Mouse (Mus musculus) gonadal fat pad, adult 2 months (tissue): Measurements from ENCODE around the gene Hoxb9. TPM values are rescaled to one million over a fixed set of nuclear protein-coding genes. Genes with fewer than 3 reads are reported as not detected.

Source experiments
- DNase-seq: peaks from one replicate; pipeline ENCODE4 v3.0.0-alpha.2; 2012; ENCODE audit warnings: low read depth
- polyA plus RNA-seq: library from polyadenylated mRNA; depleted of rRNA; stranded (reverse); fragments of >200 nt; gene quantifications from 2 replicates; pipeline ENCODE4 v1.2.3, GENCODE M21; 2012; rRNA removed

Hoxb9 gene
- polyA plus RNA-seq = 27.8 and 31.5 TPM in 2 replicates

DNA sequence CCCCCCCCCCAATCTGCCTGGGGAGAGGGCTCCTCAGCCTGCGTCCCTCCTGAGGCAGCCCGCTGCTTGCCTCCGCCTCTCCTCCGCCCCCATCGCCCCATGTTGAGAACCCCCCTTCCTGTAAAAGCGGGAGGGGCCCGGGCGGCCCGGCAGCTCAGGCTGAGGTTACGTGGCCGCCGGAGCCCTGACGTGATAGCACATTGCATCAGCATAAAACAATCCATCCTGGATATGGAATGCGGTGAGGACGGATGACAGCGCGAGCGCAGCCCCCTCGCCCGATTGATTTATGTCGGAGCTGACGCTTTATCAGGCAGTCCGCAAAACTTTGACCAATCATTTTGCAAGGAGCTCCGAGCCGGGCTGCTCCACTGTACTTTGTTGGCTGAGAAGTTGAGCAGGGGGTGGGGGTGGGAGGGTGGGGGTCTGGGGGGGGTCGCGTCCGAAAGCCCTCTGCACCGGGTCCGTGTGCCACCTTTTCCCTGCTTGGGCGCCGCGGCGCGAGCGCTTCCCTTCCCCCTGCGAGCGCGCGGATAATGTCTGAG lies at the start of gene Hoxb9:
Gene Hoxb9 (plus strand): TSS at position 462 of the 545 bp plus-strand sequence.
- DNase-seq = no peak

DNA sequence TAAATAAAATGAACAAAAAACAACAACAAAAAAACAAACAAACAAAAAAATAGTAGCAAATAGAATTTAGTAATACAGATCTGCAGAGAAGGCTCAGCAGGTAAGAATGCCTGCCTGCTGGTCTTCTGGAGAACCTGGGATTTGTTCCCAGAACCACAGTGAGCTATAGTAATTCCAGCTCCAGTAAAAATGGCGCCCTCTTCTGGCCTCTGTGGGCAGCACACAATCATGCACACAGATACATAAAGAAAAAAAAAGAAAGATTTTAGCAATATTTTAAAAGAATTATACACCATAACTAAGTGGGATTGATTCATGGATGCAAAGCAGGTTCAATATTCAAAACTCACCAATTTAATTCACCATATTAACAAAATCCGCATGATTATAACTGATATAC lies 47.4 kb upstream of the Hoxb9 start:
- DNase-seq = no peak

DNA sequence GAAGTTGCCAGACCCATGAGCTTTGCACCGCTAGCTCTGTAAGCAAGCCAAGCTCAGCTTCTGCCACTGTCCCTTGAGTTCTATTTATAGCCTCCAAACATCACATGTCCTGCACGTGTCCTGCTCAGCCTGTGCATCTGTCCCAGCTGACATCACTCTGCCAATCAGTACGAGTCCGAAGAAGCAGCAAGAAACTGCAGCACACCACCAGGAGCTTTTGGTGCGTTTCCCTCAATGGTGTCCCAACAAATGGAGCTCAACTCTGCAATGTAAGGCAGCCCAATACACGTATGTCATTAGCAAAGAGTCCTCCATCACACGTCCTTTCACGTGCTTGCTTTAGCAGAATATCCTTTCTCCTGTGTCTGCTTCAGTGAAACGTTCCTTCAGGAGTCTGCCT lies 43.6 kb upstream of the Hoxb9 start:
- no peak for DNase-seq

DNA sequence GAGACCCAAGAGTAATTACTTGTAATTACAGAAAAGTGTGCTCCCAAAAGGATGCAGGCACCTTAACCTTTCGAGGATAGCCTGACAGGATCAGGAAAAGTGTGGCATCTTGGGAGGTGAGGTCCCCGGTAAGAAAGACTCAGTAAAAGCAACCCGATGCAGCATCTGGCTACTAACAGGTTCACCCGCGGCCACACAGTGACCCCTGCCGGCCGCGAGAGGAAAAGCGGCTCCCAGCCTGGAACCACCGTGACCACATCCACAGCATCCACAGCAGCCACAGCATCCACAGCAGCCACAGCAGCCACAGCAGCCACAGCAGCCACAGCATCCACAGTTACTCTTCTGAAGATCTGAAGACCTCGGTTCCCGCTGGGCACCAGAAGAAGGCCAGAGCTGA lies 36.4 kb upstream of the Hoxb9 start:
- DNase-seq = no peak

DNA sequence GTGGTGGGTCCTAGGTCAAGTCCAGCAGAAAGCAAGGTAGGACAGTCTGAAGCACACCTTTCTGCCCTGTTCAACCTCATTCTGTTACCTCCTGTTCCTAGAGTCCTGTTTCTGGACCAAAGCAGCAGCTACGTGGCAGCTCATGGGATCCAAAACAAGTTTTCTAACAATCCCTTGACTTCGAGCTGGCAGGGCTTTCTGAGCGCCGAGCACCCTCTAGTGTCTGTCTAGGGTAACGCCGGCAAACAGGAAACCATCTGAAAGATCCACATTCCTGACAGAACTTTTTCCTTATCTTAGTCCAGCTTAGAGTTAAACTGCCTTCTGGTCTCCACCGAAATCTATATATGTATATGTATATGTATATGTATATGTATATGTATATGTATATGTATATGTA lies 31.0 kb upstream of the Hoxb9 start:
- DNase-seq = no peak

DNA sequence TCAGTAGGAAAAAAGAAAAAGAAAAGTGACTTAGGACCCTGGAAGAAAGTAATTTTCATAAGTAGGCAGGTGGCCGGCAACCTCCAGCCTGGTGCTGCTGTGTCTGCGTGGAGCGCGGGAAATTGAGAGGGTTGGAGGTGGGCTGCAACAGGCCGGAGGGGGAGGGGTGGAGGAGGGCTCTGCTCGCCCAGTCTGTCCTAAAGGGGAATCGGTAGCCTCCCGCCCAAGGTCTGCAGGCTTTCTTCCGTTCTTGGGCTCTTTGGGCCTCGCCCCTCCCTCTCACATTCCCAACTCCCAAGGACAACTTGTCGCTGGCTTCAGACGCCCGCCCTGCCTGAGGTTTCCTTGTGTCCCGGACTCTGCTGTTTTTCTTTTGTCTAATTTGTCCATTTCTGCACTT lies 20.4 kb upstream of the Hoxb9 start:
- DNase-seq = no peak

DNA sequence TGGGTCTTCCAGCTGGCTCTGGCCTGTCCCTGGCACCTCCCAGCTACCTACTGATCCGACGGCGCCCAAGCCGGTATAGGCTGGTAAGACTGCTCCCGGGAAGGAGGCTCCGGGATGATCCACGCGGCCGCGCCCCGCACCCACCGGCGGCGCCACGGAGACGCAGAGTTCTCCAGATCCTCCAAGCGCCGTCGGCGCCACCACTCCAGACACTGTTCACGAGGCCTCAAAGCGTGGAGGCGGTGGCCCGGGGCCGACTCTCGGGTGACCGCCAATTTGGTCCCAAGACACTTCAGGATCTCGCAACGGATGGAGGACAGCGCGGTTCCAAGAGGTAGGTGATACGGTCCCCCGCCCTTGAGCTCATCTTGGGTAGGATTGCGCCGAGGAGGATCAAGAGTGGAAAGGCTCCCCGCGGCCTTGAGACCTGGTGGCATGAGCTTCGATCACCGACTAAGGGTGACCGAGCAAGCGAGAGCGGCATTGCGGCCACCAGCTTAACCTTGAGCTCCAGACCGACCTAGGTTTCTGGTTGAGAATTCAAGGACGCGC lies 19.7 kb upstream of the Hoxb9 start:
- DNase-seq = no peak

DNA sequence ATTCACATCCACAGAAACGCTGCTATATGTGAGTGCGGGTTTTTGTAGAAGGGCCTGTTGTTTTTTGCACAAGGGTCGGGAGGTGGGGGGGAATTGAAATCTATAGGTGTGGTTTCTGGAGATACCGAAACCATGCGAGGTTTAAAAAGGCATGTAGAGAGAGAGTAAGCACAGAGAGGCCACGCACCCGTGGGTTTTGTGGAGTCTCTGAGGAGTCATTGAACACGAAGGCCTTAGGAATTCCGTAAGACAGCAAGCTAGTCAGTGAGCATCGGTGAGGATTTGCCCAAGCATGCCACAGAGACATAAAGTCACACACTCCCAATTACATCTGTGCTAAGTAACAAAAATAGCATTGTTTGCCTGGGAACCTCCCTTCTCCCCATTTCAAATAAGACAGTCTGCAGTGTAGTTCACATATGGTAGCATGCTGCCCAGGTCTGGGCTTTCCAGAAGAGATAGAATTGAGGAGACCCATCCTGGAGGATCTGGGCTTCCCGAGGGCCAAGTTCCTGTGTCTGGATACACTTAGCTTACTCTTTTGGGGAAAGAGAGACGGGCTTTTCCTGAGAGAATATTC lies 18.6 kb upstream of the Hoxb9 start:
- no peak for DNase-seq

DNA sequence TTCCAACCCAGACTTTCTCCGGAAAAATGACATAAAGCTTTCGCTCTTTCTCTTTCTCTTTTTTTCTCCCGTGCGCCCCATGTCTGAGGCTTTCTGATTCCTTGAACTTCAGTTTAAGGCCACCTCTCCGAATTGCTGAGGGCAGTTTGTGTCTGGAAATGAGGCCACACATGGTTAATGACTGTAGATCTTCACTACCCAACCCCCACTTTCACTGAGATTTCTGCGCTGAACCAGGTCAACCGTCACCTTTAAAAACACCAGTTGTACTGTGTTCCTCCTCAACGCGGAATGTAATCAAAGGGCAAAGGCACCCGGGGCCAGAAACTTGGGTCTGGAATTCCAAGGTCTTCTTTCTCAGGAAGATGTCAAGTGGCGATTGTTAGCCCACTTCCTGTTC lies 17.0 kb upstream of the Hoxb9 start:
- DNase-seq = no peak

DNA sequence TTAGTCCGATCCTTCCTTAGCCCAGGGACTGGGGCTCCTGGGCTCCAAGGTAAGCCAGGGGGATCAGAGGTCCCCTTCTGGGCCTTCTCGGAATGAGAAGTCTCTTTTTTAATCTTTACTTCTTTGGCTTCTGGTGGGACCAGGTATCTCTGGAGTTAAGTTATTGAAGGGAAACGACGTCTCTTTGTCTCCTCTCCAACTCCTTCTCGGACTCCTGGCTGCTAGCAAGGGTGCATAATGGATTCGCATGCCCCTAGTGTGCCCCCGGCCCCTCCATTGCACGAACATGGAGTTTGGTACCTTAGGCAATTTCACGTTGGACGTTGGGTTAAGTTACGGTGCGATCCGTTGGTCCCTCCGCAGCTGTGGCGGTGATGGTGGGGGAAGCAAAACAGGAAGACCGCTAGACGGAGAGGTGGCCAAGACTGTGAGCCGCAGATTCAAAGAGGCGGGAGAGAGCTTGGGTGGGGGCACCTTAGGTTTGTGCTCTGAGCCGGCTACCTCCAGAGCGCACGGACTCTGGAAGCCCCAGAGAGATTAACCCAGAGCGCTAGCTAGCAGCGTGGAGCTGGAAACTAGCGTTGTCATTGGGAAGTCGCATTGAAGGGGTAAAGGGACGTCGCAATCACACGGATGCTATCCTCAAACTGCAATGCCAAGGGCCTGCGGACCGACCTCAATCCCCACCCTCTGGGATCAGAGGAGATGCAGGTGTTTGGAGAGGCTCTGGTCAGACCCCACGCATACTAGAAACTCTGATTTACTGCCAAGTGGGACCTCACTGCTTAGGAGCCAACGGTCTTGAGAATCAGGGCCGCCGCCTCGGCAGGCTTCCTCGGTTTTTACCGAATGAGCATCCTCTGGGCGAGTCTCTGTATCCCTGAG lies 15.9 kb upstream of the Hoxb9 start:
- no peak for DNase-seq

DNA sequence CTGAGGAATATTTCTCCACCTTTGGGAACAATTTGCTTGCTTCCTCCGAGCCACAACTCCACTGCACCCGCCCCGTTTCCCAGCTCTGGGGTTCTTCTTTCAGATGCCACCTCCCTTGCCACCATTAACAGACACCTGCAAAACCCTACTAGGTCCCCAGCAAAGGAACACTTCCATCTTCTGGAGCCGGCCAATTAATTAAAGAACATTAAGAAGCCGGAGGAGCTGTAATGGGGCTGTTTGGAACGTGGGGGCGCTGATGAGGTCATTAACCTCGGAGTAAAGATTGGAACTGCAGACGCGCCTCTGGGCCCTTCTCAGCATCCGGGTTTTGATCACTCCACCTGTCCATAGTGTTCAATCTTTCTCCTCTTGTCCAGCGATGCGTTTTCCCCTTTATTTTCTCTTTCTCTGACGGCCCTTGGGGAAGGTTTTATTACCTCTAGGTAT lies 15.2 kb upstream of the Hoxb9 start:
- DNase-seq = no peak

DNA sequence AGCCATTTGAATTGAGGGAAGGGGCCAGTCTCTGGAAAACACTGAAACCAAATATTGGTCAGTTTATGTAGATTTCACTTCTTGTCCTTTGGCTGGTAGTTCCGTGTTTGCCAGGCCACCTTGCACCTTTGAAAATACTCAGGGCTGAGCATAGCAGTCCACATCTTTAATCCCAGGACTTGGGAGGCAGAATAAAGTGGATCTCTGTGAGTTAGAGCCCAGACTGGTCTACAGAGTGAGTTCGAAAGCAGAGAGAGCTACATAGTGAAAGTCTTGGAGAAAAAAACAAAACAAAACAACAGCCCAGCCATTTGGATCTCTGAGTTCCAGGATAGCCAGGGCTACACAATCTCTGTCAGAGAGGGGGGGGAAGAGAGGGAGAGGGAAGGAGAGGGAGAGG lies 14.1 kb upstream of the Hoxb9 start:
- no peak for DNase-seq

DNA sequence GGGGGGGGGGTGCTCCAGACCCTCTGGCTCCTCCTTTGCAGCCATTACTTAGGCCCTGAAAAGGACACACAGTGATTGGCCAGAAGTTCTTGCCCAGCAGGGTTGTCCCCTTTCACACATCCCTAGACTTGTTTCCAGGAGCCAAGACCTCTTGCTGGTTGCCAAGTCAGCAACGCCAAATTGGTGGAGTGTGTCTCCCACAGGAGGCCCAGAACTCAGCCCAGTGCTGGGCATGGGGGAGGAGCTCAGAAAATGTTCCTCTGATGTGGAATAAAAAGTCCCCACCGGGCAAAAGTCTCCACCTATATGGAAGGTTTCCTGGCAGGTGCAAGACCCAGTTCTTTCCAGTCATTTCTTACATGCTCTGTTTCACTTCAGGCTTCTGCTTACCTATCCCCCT lies 12.2 kb upstream of the Hoxb9 start:
- DNase-seq = no peak

DNA sequence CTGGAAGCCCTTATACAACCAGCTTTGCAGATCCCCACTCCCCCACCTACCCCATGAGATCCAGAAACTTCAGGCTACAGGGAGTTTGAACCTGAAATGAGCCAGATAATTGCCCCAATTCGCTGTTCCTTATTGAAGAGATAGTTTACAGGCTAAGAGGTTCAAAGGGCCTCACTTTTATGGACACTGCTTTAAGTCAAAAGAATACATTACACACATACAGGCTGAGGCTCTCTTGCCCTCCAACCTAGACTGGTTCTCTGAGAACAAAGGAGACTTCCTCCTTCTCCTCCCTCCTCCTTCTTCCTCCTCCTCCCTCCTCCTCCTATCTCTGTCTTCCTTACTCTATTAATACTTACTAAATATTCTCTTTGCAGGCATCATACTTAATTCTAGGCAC lies 11.7 kb upstream of the Hoxb9 start:
- no peak for DNase-seq

DNA sequence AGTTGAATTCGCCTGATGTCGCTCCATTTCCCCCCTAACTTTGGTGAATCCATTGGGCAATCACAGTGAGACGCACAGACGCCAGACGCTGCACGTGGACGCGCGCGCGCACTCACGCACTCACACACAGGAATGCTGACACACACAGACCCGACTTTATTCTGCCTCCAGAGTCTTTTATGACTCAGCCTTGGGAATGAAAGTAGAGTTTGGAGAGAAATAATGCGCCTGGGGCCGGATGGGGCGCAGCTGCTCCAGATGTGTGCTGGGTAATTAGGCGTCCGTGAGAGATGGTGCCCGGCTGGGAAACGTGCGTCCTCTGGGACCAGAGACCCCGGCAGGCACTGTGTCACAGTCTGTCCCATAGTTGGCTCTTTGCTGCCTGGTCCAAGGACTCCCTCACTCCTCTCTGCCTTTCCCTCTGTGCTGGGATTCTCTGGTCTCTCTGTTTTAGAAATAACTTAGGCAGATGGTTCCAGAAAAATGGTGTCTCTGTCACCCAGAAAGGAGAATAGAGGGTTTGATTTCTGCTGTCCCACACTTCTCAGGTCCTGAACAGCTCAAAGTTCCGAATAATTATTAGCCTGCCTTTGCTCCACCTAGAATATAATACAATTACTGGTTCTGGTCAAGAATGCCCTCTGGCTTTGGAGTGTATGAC lies 10.8 kb upstream of the Hoxb9 start:
- no peak for DNase-seq

DNA sequence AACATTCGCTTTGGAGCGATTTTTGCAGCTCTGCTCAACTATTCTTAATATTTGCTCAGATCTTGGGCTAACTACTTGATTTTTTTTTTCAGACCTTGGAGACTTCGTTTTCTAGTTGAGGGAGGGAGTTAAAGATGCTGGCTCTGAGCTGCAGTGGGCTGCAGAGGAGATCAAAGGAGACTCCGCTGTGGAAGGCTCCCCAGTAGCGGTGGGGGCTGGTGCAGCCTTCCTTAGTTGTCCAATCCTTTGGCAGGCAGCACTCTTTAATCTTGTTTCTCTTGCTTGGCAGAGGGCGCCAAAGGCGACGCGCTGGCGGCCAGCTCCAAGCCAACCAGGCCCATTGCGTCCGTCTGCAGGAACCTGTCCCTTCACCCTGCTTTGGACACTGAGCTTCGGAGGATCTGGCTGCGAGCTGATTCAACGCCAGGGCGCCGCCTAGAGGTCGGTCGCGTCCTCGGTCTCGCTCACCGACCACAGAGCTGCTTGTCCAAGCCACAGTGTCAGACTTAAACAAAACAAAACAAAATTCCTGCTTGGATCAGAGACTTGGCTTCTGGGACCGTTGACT lies 9.8 kb upstream of the Hoxb9 start:
- no peak for DNase-seq

DNA sequence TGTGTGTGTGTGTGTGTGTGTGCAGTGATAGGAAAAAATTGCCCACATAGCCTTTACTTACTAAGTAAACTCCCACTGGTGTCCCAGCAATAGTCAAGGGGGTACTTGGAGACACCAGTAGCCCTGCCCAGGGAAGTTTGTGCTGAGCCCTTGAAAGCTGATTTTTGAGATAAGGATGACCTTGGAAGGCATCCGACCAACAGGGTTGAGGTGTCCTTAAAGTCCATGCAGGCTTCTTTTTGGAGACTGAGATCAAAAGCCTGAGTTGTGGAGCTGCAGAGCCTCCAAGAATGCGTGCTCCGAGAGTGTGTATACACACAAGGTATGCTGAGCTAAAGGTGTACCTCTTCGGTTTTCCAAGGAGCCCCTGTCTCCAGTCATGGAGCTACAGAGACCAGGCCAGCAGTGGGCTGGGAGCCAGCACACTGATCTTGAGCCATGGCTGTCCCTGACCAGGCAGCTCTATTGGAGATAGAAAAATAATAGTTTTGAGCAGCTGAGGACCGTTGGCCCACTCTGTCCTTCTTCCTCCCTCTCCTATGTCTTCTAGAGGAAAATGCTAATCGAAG lies 8.9 kb upstream of the Hoxb9 start:
- DNase-seq = no peak

DNA sequence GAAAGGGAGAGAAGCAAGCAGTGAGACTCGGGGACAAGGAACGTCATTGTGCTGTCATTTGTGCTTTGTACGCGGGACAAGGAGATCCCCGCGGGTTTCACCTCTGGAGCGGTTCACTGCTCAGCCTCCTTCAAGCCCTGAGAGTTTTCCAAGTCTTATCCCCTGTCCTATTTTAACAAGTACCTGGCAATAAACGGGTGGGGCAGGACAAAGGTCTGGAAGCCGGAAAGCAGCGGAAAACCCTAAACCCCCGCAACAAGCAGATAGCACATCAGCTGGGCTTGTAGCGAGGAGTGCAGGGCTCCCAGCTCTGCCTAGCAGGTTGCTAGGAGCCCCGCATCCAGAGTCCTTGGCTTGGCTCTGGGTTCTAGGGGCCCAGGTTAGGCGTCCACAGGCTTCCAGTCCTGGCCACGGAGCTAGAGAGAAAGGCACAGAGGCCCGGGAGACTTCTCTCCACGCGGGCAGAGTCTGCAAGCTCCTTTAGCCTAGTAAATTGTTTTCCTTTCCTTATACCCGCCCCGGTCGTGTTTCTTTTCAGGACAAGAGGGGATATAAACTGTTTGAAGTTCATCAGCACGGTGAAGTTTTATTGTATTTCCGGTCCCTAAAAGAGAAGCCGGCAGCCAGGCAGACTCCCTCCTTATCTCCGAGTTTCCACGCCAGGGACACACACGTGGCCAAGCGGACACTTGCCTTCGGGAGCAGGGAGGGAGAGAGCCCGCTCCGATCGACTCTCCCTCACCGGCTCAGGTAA lies 7.4 kb upstream of the Hoxb9 start:
- DNase-seq = no peak

DNA sequence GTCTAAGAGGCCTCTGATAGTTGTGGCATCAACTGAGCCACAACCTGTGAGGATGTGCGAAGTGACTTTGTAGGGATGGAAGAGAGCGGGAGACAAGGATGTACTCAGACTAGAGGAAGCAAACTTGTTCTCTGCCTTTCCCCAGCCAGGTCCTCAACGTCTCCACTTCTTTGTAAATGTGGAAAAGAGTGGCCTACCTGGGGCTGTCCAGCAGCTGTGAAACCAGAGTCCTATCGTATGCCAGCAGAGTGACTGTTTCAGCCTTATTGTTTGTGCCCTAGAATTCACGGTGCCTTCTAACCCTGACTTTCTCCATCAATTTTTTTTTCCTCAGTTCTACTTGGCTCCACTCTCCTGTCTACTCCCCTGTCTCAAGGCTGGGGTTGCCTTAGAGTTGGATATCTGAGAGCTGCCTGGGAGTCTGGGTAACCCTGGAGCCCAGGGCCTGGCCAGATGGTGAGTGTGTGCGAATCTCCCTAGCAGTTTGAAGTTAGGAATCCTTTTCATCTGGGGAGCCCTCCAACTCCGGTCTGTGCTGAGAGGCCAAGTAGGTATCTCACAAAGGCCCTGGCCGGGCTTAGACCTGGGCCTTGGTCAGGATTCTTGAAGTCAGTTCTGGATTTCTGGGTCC lies 6.8 kb upstream of the Hoxb9 start:
- DNase-seq = no peak

DNA sequence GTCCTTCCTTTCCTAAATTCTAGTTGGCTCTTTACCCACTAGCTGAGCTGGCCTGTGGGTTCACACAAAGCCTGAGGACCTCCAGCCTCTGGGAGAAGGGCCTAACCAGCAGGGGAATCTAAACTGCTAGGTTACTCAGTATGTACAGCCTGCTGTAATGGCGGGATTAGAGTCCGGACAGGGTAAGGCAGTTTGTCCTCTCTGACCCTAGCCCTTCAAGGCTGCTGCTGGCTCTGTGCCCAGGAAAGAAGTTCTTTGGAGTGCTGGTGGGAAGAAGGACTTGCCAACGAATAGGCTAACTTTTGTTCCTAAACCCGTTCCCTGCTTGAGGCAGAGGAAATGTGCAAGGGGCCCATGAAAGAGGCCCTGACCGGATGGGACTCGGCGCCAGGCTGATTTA lies 5.3 kb upstream of the Hoxb9 start:
- no peak for DNase-seq
